Mouse (Mus musculus) bone marrow, adult 2 months (tissue): ENCODE results near the gene Pop7.

ENCODE experiments used
- CTCF ChIP-seq: fragments of 200-500 bp; IDR thresholded peaks from 2 replicates; pipeline ENCODE4 v1.5.1; 2011; ENCODE audit warnings: low read length, control low read depth; ENCODE audit not compliant: control insufficient read depth, insufficient read depth
- POLR2A ChIP-seq: fragments of 200-500 bp; IDR thresholded peaks from 2 replicates; pipeline ENCODE4 v1.6.1; 2011; ENCODE audit warnings: low read depth, mild to moderate bottlenecking, control low read depth, low read length, borderline replicate concordance; ENCODE audit not compliant: control insufficient read depth

GRCm38 (mm10) chr5:137541768-137542540 is 39.6 kb upstream of the Pop7 start:
- TF ChIP-seq POLR2A (no peak), CTCF (no peak)
